Mouse (Mus musculus) embryo, embryonic 9.5 days (tissue): ENCODE data around the gene C1qtnf7.

Experiments
- DNase-seq: peaks from one replicate; pipeline ENCODE4 v3.0.0-alpha.2; 2017; ENCODE audit errors: extremely low spot score

Gene C1qtnf7

GRCm38 (mm10) chr5:43608073-43608472, 92.7 kb downstream of the C1qtnf7 start:
- no peak for DNase-seq

GRCm38 (mm10) chr5:43609760-43610159, 94.4 kb downstream of the C1qtnf7 start:
- DNase-seq, result no peak

GRCm38 (mm10) chr5:43621575-43622299, 106.4 kb downstream of the C1qtnf7 start:
- DNase-seq, result no peak

- DNase-seq, result no peak
Observed at GRCm38 (mm10) chr5:43625407-43625806, 110.1 kb downstream of the C1qtnf7 start.

- DNase-seq, result no peak
Observed at GRCm38 (mm10) chr5:43634071-43634601, 118.8 kb downstream of the C1qtnf7 start.

GRCm38 (mm10) chr5:43634602-43635081, 119.3 kb downstream of the C1qtnf7 start:
- peak; percentile 19 for DNase-seq

- DNase-seq, result no peak
Observed at GRCm38 (mm10) chr5:43645020-43645419, 129.7 kb downstream of the C1qtnf7 start.

- no peak for DNase-seq
Observed at GRCm38 (mm10) chr5:43647098-43647774, 131.9 kb downstream of the C1qtnf7 start.

GRCm38 (mm10) chr5:43661498-43661897, 146.2 kb downstream of the C1qtnf7 start:
- DNase-seq, result no peak

GRCm38 (mm10) chr5:43661997-43662961, 146.9 kb downstream of the C1qtnf7 start, which contains the start of gene Cc2d2a:
Gene Cc2d2a (plus strand): TSS chr5:43662346.
- DNase-seq, result peak; percentile 75

- DNase-seq, result no peak
Observed at GRCm38 (mm10) chr5:43663531-43663930, 148.2 kb downstream of the C1qtnf7 start.

- DNase-seq, result no peak
Observed at GRCm38 (mm10) chr5:43665144-43665543, 149.8 kb downstream of the C1qtnf7 start.
